Mouse (Mus musculus): ENCODE results near the gene H2-T22.

DNA sequence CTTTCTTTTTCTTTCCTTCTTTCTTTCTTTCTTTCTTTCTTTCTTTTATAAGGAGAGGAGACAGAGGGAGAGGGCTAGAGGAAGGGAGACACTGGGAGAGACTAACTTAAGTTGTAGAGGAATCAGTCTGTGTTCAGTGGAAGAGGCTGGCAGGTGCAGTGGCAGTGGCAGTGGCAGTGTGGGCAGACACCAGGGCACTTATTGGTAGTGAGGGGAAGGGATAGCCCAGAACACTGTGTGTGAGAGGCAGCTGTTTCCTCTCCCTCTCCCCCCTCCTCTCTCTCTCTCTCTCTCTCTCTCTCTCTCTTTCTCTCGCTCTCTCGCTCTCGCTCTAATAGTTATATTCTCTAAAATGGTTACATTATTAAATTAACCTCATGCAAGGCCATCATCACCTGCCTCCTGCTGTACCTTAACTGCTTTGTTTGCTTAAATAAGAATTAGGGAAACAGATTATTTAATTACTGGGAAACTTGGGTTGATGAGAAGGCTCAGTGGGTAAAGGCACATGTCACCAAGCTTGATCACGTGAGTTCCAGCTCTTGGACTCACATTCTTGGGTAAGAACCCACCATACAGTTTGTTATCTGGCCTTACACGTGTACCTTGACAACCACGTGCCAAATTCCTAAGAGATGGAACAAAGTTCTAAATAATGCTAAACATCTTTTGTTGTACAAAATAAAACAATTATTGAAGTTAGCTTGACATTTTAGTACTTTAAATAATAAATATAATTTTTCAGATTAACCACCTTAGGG is 43.8 kb downstream of the H2-T22 start:
- TF ChIP-seq CTCF (IDR thresholded peaks at IDR 0.05; ENCODE audit: control insufficient read depth, insufficient read depth, insufficient read length) (no peak), MAX (IDR thresholded peaks at IDR 0.05) (no peak)

All from C2C12 (cell line).